Mouse (Mus musculus): Measurements from ENCODE around the gene Gpr4.

- TF ChIP-seq CTCF (IDR thresholded peaks at IDR 0.05; ENCODE audit: control insufficient read depth, insufficient read depth, low read length) (no peak), POLR2A (IDR thresholded peaks at IDR 0.05; ENCODE audit: borderline replicate concordance, control insufficient read depth, low read depth, low read length) (no peak)
Observed at GRCm38 (mm10) chr7:19268993-19269681, 56.8 kb downstream of the Gpr4 start.

Data from bone marrow, adult 2 months (tissue).